Mouse (Mus musculus): ENCODE measurements around the gene Lmo2. TPM values are rescaled to one million over a fixed set of nuclear protein-coding genes. Genes with fewer than 3 reads are reported as not detected.
A peak's percentile ranks its signal among the peaks of the same experiment; 100 is the strongest.
"Not testable (repeated sequence)": the region's sequence is repeated elsewhere in the genome, so short reads cannot be mapped to it uniquely, and the experiment has no call there.

The Lmo2 gene
- polyA plus RNA-seq, 1 experiment from 2014 or later: 22.3 TPM

GRCm38 (mm10) chr2:103977716-103978115 is 19.9 kb downstream of the Lmo2 start:
- Histone ChIP-seq H3K27me3 (replicated peaks; ENCODE audit: control insufficient read depth, insufficient read depth, low read length) (peaks cover 3% of the 10 kb centered on the region; the same call in 1 of the 2 replicates), H3K4me1 (ENCODE audit: control insufficient read depth, insufficient read depth, low read length) (no peaks in the 10 kb centered on the region), H3K36me3 (ENCODE audit: control insufficient read depth, insufficient read depth, low read length) (no peaks in the 10 kb centered on the region), H3K9ac (ENCODE audit: low read depth, low read length) (no peak overlapping the region), H3K4me3 (ENCODE audit: low read depth, low read length) (no peak overlapping the region), H3K4me2 (ENCODE audit: low read depth, low read length) (no peak overlapping the region), H3K27ac (replicated peaks; ENCODE audit: low read depth, low read length) (no peak overlapping the region), H3K9me3 (ENCODE audit: control insufficient read depth, low read length) (no peaks in the 10 kb centered on the region)
- no peak for ATAC-seq (ENCODE audit: low read depth)
- 55% methylated on average over 9 of the region's 9 CpGs for WGBS
- DNase-seq (ENCODE audit: low spot score): no peak

- Histone ChIP-seq H3K9ac (ENCODE audit: low read depth, low read length) (no peak overlapping the region), H3K36me3 (ENCODE audit: control insufficient read depth, insufficient read depth, low read length) (no peaks in the 10 kb centered on the region), H3K4me2 (ENCODE audit: low read depth, low read length) (no peak overlapping the region), H3K27ac (replicated peaks; ENCODE audit: low read depth, low read length) (no peak overlapping the region), H3K4me1 (ENCODE audit: control insufficient read depth, insufficient read depth, low read length) (no peaks in the 10 kb centered on the region), H3K9me3 (ENCODE audit: control insufficient read depth, low read length) (no peaks in the 10 kb centered on the region), H3K27me3 (replicated peaks; ENCODE audit: control insufficient read depth, insufficient read depth, low read length) (no peaks in the 10 kb centered on the region), H3K4me3 (ENCODE audit: low read depth, low read length) (no peak overlapping the region)
- DNase-seq (ENCODE audit: low spot score) (peak; percentile 79), ATAC-seq (ENCODE audit: low read depth) (peak; percentile 84)
- 4% methylated on average over 5 of the region's 5 CpGs for WGBS
Observed at GRCm38 (mm10) chr2:103982250-103982649, 24.5 kb downstream of the Lmo2 start.

GRCm38 (mm10) chr2:103983146-103983545 is 25.4 kb downstream of the Lmo2 start:
- no peak for DNase-seq (ENCODE audit: low spot score)
- H3K4me1 ChIP-seq (ENCODE audit: control insufficient read depth, insufficient read depth, low read length): no peaks in the 10 kb centered on the region
- 87% methylated on average over 10 of the region's 10 CpGs for WGBS

GRCm38 (mm10) chr2:103987595-103987994 is 29.8 kb downstream of the Lmo2 start:
- H3K9me3 ChIP-seq (ENCODE audit: control insufficient read depth, low read length); H3K36me3 ChIP-seq (ENCODE audit: control insufficient read depth, insufficient read depth, low read length); H3K4me2 ChIP-seq (ENCODE audit: low read depth, low read length); H3K4me1 ChIP-seq (ENCODE audit: control insufficient read depth, insufficient read depth, low read length); H3K4me3 ChIP-seq (ENCODE audit: low read depth, low read length); DNase-seq (ENCODE audit: low spot score); H3K27ac ChIP-seq (replicated peaks; ENCODE audit: low read depth, low read length); H3K27me3 ChIP-seq (replicated peaks; ENCODE audit: control insufficient read depth, insufficient read depth, low read length); ATAC-seq (ENCODE audit: low read depth); H3K9ac ChIP-seq (ENCODE audit: low read depth, low read length): not testable (repeated sequence)
- WGBS: 73% methylated on average over 4 of the region's 8 CpGs

More at GRCm38 (mm10) chr2:103983146-103983545, 25.4 kb downstream of the Lmo2 start:
- Histone ChIP-seq H3K27ac (replicated peaks; ENCODE audit: low read depth, low read length) (no peak overlapping the region), H3K4me2 (ENCODE audit: low read depth, low read length) (no peak overlapping the region), H3K4me3 (ENCODE audit: low read depth, low read length) (no peak overlapping the region), H3K36me3 (ENCODE audit: control insufficient read depth, insufficient read depth, low read length) (no peaks in the 10 kb centered on the region), H3K9ac (ENCODE audit: low read depth, low read length) (no peak overlapping the region), H3K27me3 (replicated peaks; ENCODE audit: control insufficient read depth, insufficient read depth, low read length) (no peaks in the 10 kb centered on the region), H3K9me3 (ENCODE audit: control insufficient read depth, low read length) (no peaks in the 10 kb centered on the region)
- no peak for ATAC-seq (ENCODE audit: low read depth)

- H3K36me3 ChIP-seq (ENCODE audit: control insufficient read depth, insufficient read depth, low read length): no peaks in the 10 kb centered on the region
- ATAC-seq (ENCODE audit: low read depth) (no peak), DNase-seq (ENCODE audit: low spot score) (no peak)
- WGBS: 91% methylated on average over 6 of the region's 6 CpGs
- no peaks in the 10 kb centered on the region for H3K9me3 ChIP-seq (ENCODE audit: control insufficient read depth, low read length)
- H3K4me1 ChIP-seq (ENCODE audit: control insufficient read depth, insufficient read depth, low read length): no peaks in the 10 kb centered on the region
- no peak overlapping the region for H3K4me3 ChIP-seq (ENCODE audit: low read depth, low read length)
- H3K27me3 ChIP-seq (replicated peaks; ENCODE audit: control insufficient read depth, insufficient read depth, low read length): peaks cover 11% of the 10 kb centered on the region
- H3K4me2 ChIP-seq (ENCODE audit: low read depth, low read length): no peak overlapping the region
- H3K27ac ChIP-seq (replicated peaks; ENCODE audit: low read depth, low read length): no peak overlapping the region
- H3K9ac ChIP-seq (ENCODE audit: low read depth, low read length): no peak overlapping the region
Observed at GRCm38 (mm10) chr2:103989724-103990123, 31.9 kb downstream of the Lmo2 start.

GRCm38 (mm10) chr2:103991303-103991702 is 33.5 kb downstream of the Lmo2 start:
- Histone ChIP-seq H3K36me3 (ENCODE audit: control insufficient read depth, insufficient read depth, low read length) (no peaks in the 10 kb centered on the region), H3K9ac (ENCODE audit: low read depth, low read length) (no peak overlapping the region), H3K27ac (replicated peaks; ENCODE audit: low read depth, low read length) (no peak overlapping the region), H3K4me1 (ENCODE audit: control insufficient read depth, insufficient read depth, low read length) (no peaks in the 10 kb centered on the region), H3K4me3 (ENCODE audit: low read depth, low read length) (no peak overlapping the region), H3K4me2 (ENCODE audit: low read depth, low read length) (no peak overlapping the region), H3K27me3 (replicated peaks; ENCODE audit: control insufficient read depth, insufficient read depth, low read length) (peaks cover 11% of the 10 kb centered on the region), H3K9me3 (ENCODE audit: control insufficient read depth, low read length) (no peaks in the 10 kb centered on the region)
- no peak for ATAC-seq (ENCODE audit: low read depth)
- DNase-seq (ENCODE audit: low spot score): no peak

- no peak for DNase-seq (ENCODE audit: low spot score)
- H3K9ac ChIP-seq (ENCODE audit: low read depth, low read length): no peak overlapping the region
- no peak overlapping the region for H3K4me2 ChIP-seq (ENCODE audit: low read depth, low read length)
- no peak overlapping the region for H3K27ac ChIP-seq (replicated peaks; ENCODE audit: low read depth, low read length)
- 59% methylated on average over 9 of the region's 9 CpGs for WGBS
- H3K4me3 ChIP-seq (ENCODE audit: low read depth, low read length): no peak overlapping the region
- ATAC-seq (ENCODE audit: low read depth): no peak
- H3K9me3 ChIP-seq (ENCODE audit: control insufficient read depth, low read length): no peaks in the 10 kb centered on the region
- peaks cover 11% of the 10 kb centered on the region for H3K27me3 ChIP-seq (replicated peaks; ENCODE audit: control insufficient read depth, insufficient read depth, low read length)
- H3K36me3 ChIP-seq (ENCODE audit: control insufficient read depth, insufficient read depth, low read length): no peaks in the 10 kb centered on the region
- H3K4me1 ChIP-seq (ENCODE audit: control insufficient read depth, insufficient read depth, low read length): no peaks in the 10 kb centered on the region
Observed at GRCm38 (mm10) chr2:103992162-103992561, 34.4 kb downstream of the Lmo2 start.

- Histone ChIP-seq H3K4me2 (ENCODE audit: low read depth, low read length) (no peak overlapping the region), H3K4me3 (ENCODE audit: low read depth, low read length) (no peak overlapping the region), H3K4me1 (ENCODE audit: control insufficient read depth, insufficient read depth, low read length) (no peaks in the 10 kb centered on the region), H3K9ac (ENCODE audit: low read depth, low read length) (no peak overlapping the region), H3K27me3 (replicated peaks; ENCODE audit: control insufficient read depth, insufficient read depth, low read length) (peaks cover 11% of the 10 kb centered on the region), H3K9me3 (ENCODE audit: control insufficient read depth, low read length) (no peaks in the 10 kb centered on the region), H3K27ac (replicated peaks; ENCODE audit: low read depth, low read length) (no peak overlapping the region), H3K36me3 (ENCODE audit: control insufficient read depth, insufficient read depth, low read length) (no peaks in the 10 kb centered on the region)
- ATAC-seq (ENCODE audit: low read depth) (no peak), DNase-seq (ENCODE audit: low spot score) (no peak)
- WGBS: 26% methylated on average over 17 of the region's 17 CpGs
Observed at GRCm38 (mm10) chr2:103992618-103993332, 35.0 kb downstream of the Lmo2 start.

- Histone ChIP-seq H3K27me3 (replicated peaks; ENCODE audit: control insufficient read depth, insufficient read depth, low read length) (peaks cover 4% of the 10 kb centered on the region; the same call in 1 of the 2 replicates), H3K4me2 (ENCODE audit: low read depth, low read length) (no peak overlapping the region), H3K4me3 (ENCODE audit: low read depth, low read length) (no peak overlapping the region), H3K27ac (replicated peaks; ENCODE audit: low read depth, low read length) (no peak overlapping the region), H3K4me1 (ENCODE audit: control insufficient read depth, insufficient read depth, low read length) (no peaks in the 10 kb centered on the region), H3K36me3 (ENCODE audit: control insufficient read depth, insufficient read depth, low read length) (no peaks in the 10 kb centered on the region), H3K9me3 (ENCODE audit: control insufficient read depth, low read length) (no peaks in the 10 kb centered on the region), H3K9ac (ENCODE audit: low read depth, low read length) (no peak overlapping the region)
- ATAC-seq (ENCODE audit: low read depth) (no peak), DNase-seq (ENCODE audit: low spot score) (no peak)
- WGBS: 20% methylated on average over 2 of the region's 2 CpGs
Observed at GRCm38 (mm10) chr2:104001076-104001475, 43.3 kb downstream of the Lmo2 start.

Data from embryonic facial prominence, embryonic 14.5 days (tissue).